In genomic region chr11:95100393-95100792, GRCm38 (mm10) we compare ENCODE assay signal across 12 mouse cellular contexts. TPM values are rescaled to one million over a fixed set of nuclear protein-coding genes. Genes with fewer than 3 reads are reported as not detected.
DNase-seq lines count a peak whose midpoint lies in the region; ATAC-seq and TF ChIP-seq lines count a peak whose summit lies in the region.
"Had no signal": no experiment of that assay in that cellular context is flagged by ENCODE, and none has a peak within 500 bp of the region (broad histone marks: within the 10 kb centered on the region; RNA-seq: fewer than 3 reads in every experiment).

No protein-coding gene starts in this region.

- peaks cover 32% of the 10 kb centered on the region for H3K4me1 ChIP-seq in lung, embryonic 14.5 days (ENCODE audit: insufficient read depth)
- H3K4me1 ChIP-seq in embryonic facial prominence, embryonic 14.5 days (ENCODE audit: control insufficient read depth, insufficient read depth, low read length), result peaks cover 19% of the 10 kb centered on the region
- peaks cover 43% of the 10 kb centered on the region for H3K4me1 ChIP-seq in stomach, embryonic 15.5 days

- no peak overlapping the region for H3K9ac ChIP-seq in lung, embryonic 14.5 days
- H3K9ac ChIP-seq in embryonic facial prominence, embryonic 14.5 days (ENCODE audit: low read depth, low read length), result no peak overlapping the region
- no peak overlapping the region for H3K9ac ChIP-seq in stomach, embryonic 15.5 days
- H3K9ac ChIP-seq: liver, embryonic 12.5 days had no signal

- peak; percentile 23; the same call in 1 of the 2 replicates for TF ChIP-seq CTCF in lung, embryonic 14.5 days (IDR thresholded peaks at IDR 0.05; ENCODE audit: low read depth)

- H3K4me3 ChIP-seq in lung, embryonic 14.5 days (ENCODE audit: low read depth, low read length), result no peak overlapping the region
- no peak overlapping the region for H3K4me3 ChIP-seq in embryonic facial prominence, embryonic 14.5 days (ENCODE audit: low read depth, low read length)
- no peak overlapping the region for H3K4me3 ChIP-seq in stomach, embryonic 15.5 days (replicated peaks)
- H3K4me3 ChIP-seq: liver, embryonic 12.5 days had no signal

- WGBS in lung, embryonic 14.5 days, result 43% methylated on average over 3 of the region's 3 CpGs
- WGBS in embryonic facial prominence, embryonic 14.5 days, result 29% methylated on average over 3 of the region's 3 CpGs
- WGBS in stomach, embryonic 15.5 days, result 36% methylated on average over 3 of the region's 3 CpGs

- H3K36me3 ChIP-seq in lung, embryonic 14.5 days (ENCODE audit: insufficient read depth), result no peaks in the 10 kb centered on the region
- no peaks in the 10 kb centered on the region for H3K36me3 ChIP-seq in embryonic facial prominence, embryonic 14.5 days (ENCODE audit: control insufficient read depth, insufficient read depth, low read length)
- H3K36me3 ChIP-seq in stomach, embryonic 15.5 days, result no peaks in the 10 kb centered on the region
- H3K36me3 ChIP-seq: liver, embryonic 12.5 days had no signal

- DNase-seq in lung, embryonic 14.5 days, result peak; percentile 69
- DNase-seq in lung, adult 18-20 months, result no peak
- peak; percentile 73 for DNase-seq in NIH3T3 (ENCODE audit: low read depth)
- DNase-seq in embryonic facial prominence, embryonic 14.5 days (ENCODE audit: low spot score), result peak; percentile 58
- no peak for DNase-seq in layer of hippocampus, adult 9-10 months (ENCODE audit: low spot score)
- DNase-seq in natural killer cell, adult 2 months (ENCODE audit: low spot score in 2 of 2), result no peak
- DNase-seq: cerebellum, postnatal 25 days; thymus, adult 2 months had no signal

- H3K27me3 ChIP-seq in lung, embryonic 14.5 days (ENCODE audit: insufficient read depth, low read length), result no peaks in the 10 kb centered on the region
- H3K27me3 ChIP-seq in embryonic facial prominence, embryonic 14.5 days (replicated peaks; ENCODE audit: control insufficient read depth, insufficient read depth, low read length), result no peaks in the 10 kb centered on the region; the same call in 1 of the 2 replicates
- H3K27me3 ChIP-seq in stomach, embryonic 15.5 days (replicated peaks), result no peaks in the 10 kb centered on the region

- no peaks in the 10 kb centered on the region for H3K9me3 ChIP-seq in lung, embryonic 14.5 days (ENCODE audit: low read depth, low read length)
- H3K9me3 ChIP-seq in embryonic facial prominence, embryonic 14.5 days (ENCODE audit: control insufficient read depth, low read length), result no peaks in the 10 kb centered on the region
- no peaks in the 10 kb centered on the region for H3K9me3 ChIP-seq in stomach, embryonic 15.5 days
- H3K9me3 ChIP-seq: liver, embryonic 12.5 days had no signal

- no peak for ATAC-seq in lung, embryonic 14.5 days (ENCODE audit: insufficient read depth)
- no peak for ATAC-seq in embryonic facial prominence, embryonic 14.5 days (ENCODE audit: low read depth)
- no peak for ATAC-seq in stomach, embryonic 15.5 days (ENCODE audit: insufficient read depth, low FRiP score, low read depth)
- ATAC-seq: liver, embryonic 12.5 days had no signal

- no peak overlapping the region for H3K4me2 ChIP-seq in lung, embryonic 14.5 days
- H3K4me2 ChIP-seq in embryonic facial prominence, embryonic 14.5 days (ENCODE audit: low read depth, low read length), result no peak overlapping the region
- no peak overlapping the region for H3K4me2 ChIP-seq in stomach, embryonic 15.5 days
- H3K4me2 ChIP-seq: liver, embryonic 12.5 days had no signal

- H3K27ac ChIP-seq in lung, embryonic 14.5 days (ENCODE audit: low read depth), result no peak overlapping the region
- no peak overlapping the region for H3K27ac ChIP-seq in embryonic facial prominence, embryonic 14.5 days (replicated peaks; ENCODE audit: low read depth, low read length)
- H3K27ac ChIP-seq in stomach, embryonic 15.5 days, result peak overlapping the region; percentile 21; the same call in 1 of the 2 replicates
- H3K27ac ChIP-seq: liver, embryonic 12.5 days had no signal

RNA-seq across cellular contexts. Expression of gene Dlx3, which starts 19.5 kb away (rescaled TPM):
- 0.11 and 0.18 TPM in 2 replicates for polyA plus RNA-seq in lung, embryonic 14.5 days (2014; fragmentation: Nextera tagmentation; extraction: Ambion mirVana)
- 16.1 and 20.2 TPM in 2 replicates for polyA plus RNA-seq in embryonic facial prominence, embryonic 14.5 days (2014; fragmentation: Nextera tagmentation; extraction: Ambion mirVana)
- polyA plus RNA-seq in stomach, embryonic 15.5 days (2015; fragmentation: Nextera tagmentation; extraction: Ambion mirVana), result 1.9 and 2.0 TPM in 2 replicates
- polyA plus RNA-seq: neural tube, embryonic 14.5 days had no signal

RNA-seq across cellular contexts. Expression of gene Itga3, which starts 23.8 kb away (rescaled TPM):
- polyA plus RNA-seq in lung, embryonic 14.5 days (2014; fragmentation: Nextera tagmentation; extraction: Ambion mirVana), result 27.1 and 28.4 TPM in 2 replicates
- 8.3 and 9.4 TPM in 2 replicates for polyA plus RNA-seq in embryonic facial prominence, embryonic 14.5 days (2014; fragmentation: Nextera tagmentation; extraction: Ambion mirVana)
- polyA plus RNA-seq in stomach, embryonic 15.5 days (2015; fragmentation: Nextera tagmentation; extraction: Ambion mirVana), result 23.8 and 24.1 TPM in 2 replicates

RNA-seq across cellular contexts. Expression of gene Dlx4, which starts 45.7 kb away (rescaled TPM):
- polyA plus RNA-seq in lung, embryonic 14.5 days (2014; fragmentation: Nextera tagmentation; extraction: Ambion mirVana), result 0.31 and 0.57 TPM in 2 replicates
- polyA plus RNA-seq in embryonic facial prominence, embryonic 14.5 days (2014; fragmentation: Nextera tagmentation; extraction: Ambion mirVana), result 3.1 and 3.2 TPM in 2 replicates
- polyA plus RNA-seq in stomach, embryonic 15.5 days (2015; fragmentation: Nextera tagmentation; extraction: Ambion mirVana), result 0.46 and 0.58 TPM in 2 replicates
- polyA plus RNA-seq: neural tube, embryonic 14.5 days; small intestine, adult 2 months had no signal

RNA-seq across cellular contexts. Expression of gene Pdk2, which starts 59.2 kb away (rescaled TPM):
- polyA plus RNA-seq in lung, embryonic 14.5 days (2014; fragmentation: Nextera tagmentation; extraction: Ambion mirVana), result 24.5 and 27.4 TPM in 2 replicates
- 37.8 and 41.6 TPM in 2 replicates for polyA plus RNA-seq in embryonic facial prominence, embryonic 14.5 days (2014; fragmentation: Nextera tagmentation; extraction: Ambion mirVana)
- polyA plus RNA-seq in stomach, embryonic 15.5 days (2015; fragmentation: Nextera tagmentation; extraction: Ambion mirVana), result 30.2 and 35.1 TPM in 2 replicates

Comparison
In these comparisons a context has a peak if more than half of its experiments do, and no peak if none do; other contexts are left out.
1. DNase-seq: peak in lung, embryonic 14.5 days (single experiment), NIH3T3 (single experiment) and embryonic facial prominence, embryonic 14.5 days (single experiment); none in lung, adult 18-20 months (0 of 2), layer of hippocampus, adult 9-10 months (single experiment) and natural killer cell, adult 2 months (0 of 2).